In the genomic region with DNA sequence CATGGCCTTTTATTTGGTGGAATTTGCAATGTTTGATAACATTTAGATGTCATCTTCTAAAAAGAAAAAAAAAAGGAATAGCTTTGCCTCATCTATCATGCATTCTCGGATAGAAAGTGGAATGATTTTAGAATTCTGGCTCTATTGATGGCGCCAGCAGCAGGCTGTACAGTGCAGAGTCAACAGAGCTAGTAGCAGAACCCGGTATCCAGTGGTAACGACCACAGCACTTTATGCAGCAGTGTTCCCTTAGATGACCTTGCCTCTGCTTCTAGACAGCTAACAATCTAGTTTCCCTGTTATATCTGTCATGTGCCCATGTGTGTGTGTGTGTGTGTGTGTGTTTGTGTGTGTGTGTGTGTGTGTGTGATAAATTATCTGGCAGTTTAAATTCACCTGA, we compare ENCODE assay signal across 20 mouse cellular contexts.
"Had no signal": no experiment of that assay in that cellular context is flagged by ENCODE, and none has a peak within 500 bp of the region (broad histone marks: within the 10 kb centered on the region; RNA-seq: fewer than 3 reads in every experiment).

No protein-coding gene starts in this region.

- DNase-seq: kidney, adult 2 months; kidney, postnatal 25 days; layer of hippocampus, adult 9-11 months; liver; lung, adult 18-20 months; lung, postnatal 10 days; lung, postnatal 36 days; thymus, adult 2 months; thymus, postnatal 14 days; thymus, postnatal 4 days had no signal

- H3K4me1 ChIP-seq: limb, embryonic 10.5 days; limb, embryonic 13.5 days; liver, embryonic 12.5 days; liver, embryonic 15.5 days; lung, embryonic 15.5 days; megakaryocyte, embryonic 14.5 days had no signal

- H3K36me3 ChIP-seq: limb, embryonic 10.5 days; limb, embryonic 13.5 days; liver, embryonic 12.5 days; liver, embryonic 15.5 days; lung, embryonic 15.5 days had no signal

- ATAC-seq: liver, embryonic 12.5 days had no signal

- H3K4me3 ChIP-seq: layer of hippocampus, adult 2 months; limb, embryonic 10.5 days; limb, embryonic 13.5 days; liver, embryonic 12.5 days; liver, embryonic 15.5 days; lung, embryonic 15.5 days; megakaryocyte, embryonic 14.5 days had no signal

- H3K9me3 ChIP-seq: limb, embryonic 10.5 days; limb, embryonic 13.5 days; liver, embryonic 12.5 days; liver, embryonic 15.5 days; lung, embryonic 15.5 days; megakaryocyte, embryonic 14.5 days had no signal

- H3K27ac ChIP-seq: kidney, postnatal 0 days; layer of hippocampus, adult 2 months; limb, embryonic 10.5 days; limb, embryonic 13.5 days; liver, embryonic 12.5 days; liver, embryonic 15.5 days; lung, embryonic 15.5 days; stomach, postnatal 0 days had no signal

- H3K27me3 ChIP-seq: limb, embryonic 13.5 days; liver, embryonic 12.5 days; liver, embryonic 15.5 days; lung, embryonic 15.5 days; megakaryocyte, embryonic 14.5 days had no signal

- H3K9ac ChIP-seq: limb, embryonic 13.5 days; liver, embryonic 12.5 days; liver, embryonic 15.5 days; lung, embryonic 15.5 days had no signal

- H3K4me2 ChIP-seq: limb, embryonic 13.5 days; liver, embryonic 12.5 days; liver, embryonic 15.5 days; lung, embryonic 15.5 days; midbrain, embryonic 11.5 days had no signal
